Mouse (Mus musculus): ENCODE measurements at regions not wholly inside any gene's neighbourhood (a gene's known extent, or its start where the extent isn't known, plus 50 kb on each side); places are given as distances from the start of the nearest gene placed in this dataset.

GRCm38 (mm10) chr10:92075469-92075868, 646.8 kb downstream of the Nedd1 start:
- no peak for DNase-seq

GRCm38 (mm10) chr10:92074698-92075394, 647.4 kb downstream of the Nedd1 start:
- no peak for DNase-seq

- no peak for DNase-seq
Observed at GRCm38 (mm10) chr10:92073873-92074390, 648.3 kb downstream of the Nedd1 start.

GRCm38 (mm10) chr10:92044783-92045182, 677.4 kb downstream of the Nedd1 start:
- DNase-seq = no peak

GRCm38 (mm10) chr10:92036176-92036575, 686.0 kb downstream of the Nedd1 start:
- no peak for DNase-seq

GRCm38 (mm10) chr10:92030221-92030620, 692.0 kb downstream of the Nedd1 start:
- DNase-seq = no peak

- DNase-seq = no peak
Observed at GRCm38 (mm10) chr10:92024203-92024602, 698.0 kb downstream of the Nedd1 start.

GRCm38 (mm10) chr10:92021036-92021435, 701.2 kb downstream of the Nedd1 start:
- DNase-seq = no peak

GRCm38 (mm10) chr10:92009551-92009950, 712.7 kb downstream of the Nedd1 start:
- DNase-seq = no peak

- no peak for DNase-seq
Observed at GRCm38 (mm10) chr10:92007891-92008290, 714.3 kb downstream of the Nedd1 start.

GRCm38 (mm10) chr10:92006467-92006866, 715.8 kb downstream of the Nedd1 start:
- DNase-seq = no peak

- no peak for DNase-seq
Observed at GRCm38 (mm10) chr10:91991040-91991439, 731.2 kb downstream of the Nedd1 start.

GRCm38 (mm10) chr10:91988364-91988763, 733.9 kb downstream of the Nedd1 start:
- peak; percentile 48 for DNase-seq

- DNase-seq = peak; percentile 13
Observed at GRCm38 (mm10) chr10:91979841-91980240, 742.4 kb downstream of the Nedd1 start.

GRCm38 (mm10) chr10:91971951-91972350, 750.3 kb downstream of the Nedd1 start:
- no peak for DNase-seq

GRCm38 (mm10) chr10:91967570-91968310, 754.5 kb downstream of the Nedd1 start:
- DNase-seq = no peak

- no peak for DNase-seq
Observed at GRCm38 (mm10) chr10:91959734-91960492, 762.3 kb downstream of the Nedd1 start.

- no peak for DNase-seq
Observed at GRCm38 (mm10) chr10:91953078-91953477, 769.1 kb downstream of the Nedd1 start.

- no peak for DNase-seq
Observed at GRCm38 (mm10) chr10:91923626-91924025, 742.5 kb upstream of the Tmpo start.

- no peak for DNase-seq
Observed at GRCm38 (mm10) chr10:91889864-91890263, 708.7 kb upstream of the Tmpo start.

- DNase-seq = no peak
Observed at GRCm38 (mm10) chr10:91888537-91888936, 707.4 kb upstream of the Tmpo start.

- DNase-seq = peak; percentile 8
Observed at GRCm38 (mm10) chr10:91883155-91883554, 702.0 kb upstream of the Tmpo start.

GRCm38 (mm10) chr10:91882481-91882880, 701.4 kb upstream of the Tmpo start:
- DNase-seq = no peak
